Mouse (Mus musculus) common myeloid progenitor, adult 5-6 weeks (primary cell): ENCODE data around the gene Gm867. TPM values are rescaled to one million over a fixed set of nuclear protein-coding genes. Genes with fewer than 3 reads are reported as not detected.
A peak's percentile ranks its signal among the peaks of the same experiment; 100 is the strongest.

Experiments
- ATAC-seq: replicated peaks from 2 replicates; pipeline ENCODE4 v1.8.0; 2016; ENCODE audit warnings: low read depth, mild to moderate bottlenecking, moderate TSS enrichment, inconsistent platforms; ENCODE audit not compliant: poor library complexity, severe bottlenecking
- total RNA-seq: library from RNA; stranded (forward); fragments of 200-1000, 187-1606 nt; gene quantifications from 2 replicates; pipeline ENCODE4 v1.2.3, GENCODE M21; 2017

Gene Gm867
- total RNA-seq, 1 experiment from 2014 or later: not detected

DNA sequence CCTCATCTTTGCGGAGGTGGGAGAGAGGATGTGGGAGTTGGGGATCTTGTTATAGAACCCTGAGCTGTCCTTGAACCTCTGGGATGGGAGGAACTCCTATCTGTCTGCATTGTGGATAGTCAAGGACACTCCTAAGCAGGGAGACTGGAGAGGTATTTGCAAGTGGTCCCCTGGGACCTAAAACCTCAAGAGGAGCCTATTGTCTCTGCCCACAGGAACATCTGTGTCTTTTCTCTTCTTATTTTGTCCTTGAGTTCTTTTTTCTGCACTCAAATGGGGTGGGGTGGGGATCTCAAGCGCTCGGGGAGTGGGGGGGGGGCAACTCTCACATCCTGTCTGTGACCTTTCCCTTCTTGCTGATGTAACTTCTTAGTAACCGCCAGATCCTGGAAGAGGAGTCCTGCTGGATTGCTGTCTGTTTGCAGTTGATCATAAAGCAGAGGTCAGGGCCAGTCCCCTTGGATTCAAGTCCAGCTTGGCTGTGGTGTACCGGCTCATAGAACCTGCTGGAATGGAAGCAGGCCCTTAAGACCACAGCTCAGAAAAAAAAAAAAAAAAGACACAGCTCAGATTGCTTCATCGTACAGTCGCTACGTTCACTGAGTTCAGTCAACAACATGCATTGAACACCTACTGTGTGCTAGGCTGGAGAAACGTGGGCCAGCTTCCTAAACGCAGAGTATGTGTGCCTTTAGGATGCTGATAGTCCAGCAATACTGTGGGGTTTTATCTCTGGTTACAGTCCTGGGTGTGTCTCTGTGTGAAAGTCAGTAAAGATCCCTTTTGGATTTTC is 2.4 kb downstream of the Gm867 start:
- no peak for ATAC-seq

DNA sequence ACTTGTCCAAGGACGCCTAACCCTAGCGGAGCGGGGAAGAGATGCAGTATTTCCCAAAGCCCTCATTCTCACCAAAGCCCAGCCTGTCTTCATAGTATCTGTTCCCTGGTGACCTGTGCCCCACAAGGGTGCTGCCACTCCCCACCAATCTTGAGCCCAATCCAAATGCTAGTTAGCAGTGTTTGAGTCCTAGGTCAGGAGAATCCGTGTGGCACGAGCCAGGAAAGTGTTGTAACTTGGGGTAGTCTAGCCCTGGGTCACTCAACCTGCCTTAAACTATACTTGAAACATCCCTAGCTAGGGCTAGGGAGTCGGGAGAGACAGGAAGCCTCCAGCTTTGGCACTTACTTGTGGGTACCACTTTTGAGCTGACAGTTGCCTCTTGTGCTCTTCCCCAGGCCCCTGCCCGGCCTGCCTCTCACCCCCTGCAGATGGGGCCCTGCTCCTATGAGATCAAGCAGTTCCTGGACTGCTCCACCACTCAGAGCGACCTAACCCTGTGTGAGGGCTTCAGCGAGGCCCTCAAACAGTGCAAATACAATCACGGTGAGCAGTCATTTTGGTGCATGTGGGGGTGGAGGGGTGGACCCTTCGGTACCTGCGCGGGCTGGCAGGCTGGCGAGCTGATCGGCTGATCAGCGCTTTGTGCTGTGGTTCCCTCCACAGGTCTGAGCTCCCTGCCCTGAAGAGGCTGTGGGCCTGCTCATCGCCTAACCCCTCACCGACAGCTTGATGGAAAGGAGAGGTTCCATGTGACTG is 3.4 kb downstream of the Gm867 start:
- ATAC-seq: no peak

DNA sequence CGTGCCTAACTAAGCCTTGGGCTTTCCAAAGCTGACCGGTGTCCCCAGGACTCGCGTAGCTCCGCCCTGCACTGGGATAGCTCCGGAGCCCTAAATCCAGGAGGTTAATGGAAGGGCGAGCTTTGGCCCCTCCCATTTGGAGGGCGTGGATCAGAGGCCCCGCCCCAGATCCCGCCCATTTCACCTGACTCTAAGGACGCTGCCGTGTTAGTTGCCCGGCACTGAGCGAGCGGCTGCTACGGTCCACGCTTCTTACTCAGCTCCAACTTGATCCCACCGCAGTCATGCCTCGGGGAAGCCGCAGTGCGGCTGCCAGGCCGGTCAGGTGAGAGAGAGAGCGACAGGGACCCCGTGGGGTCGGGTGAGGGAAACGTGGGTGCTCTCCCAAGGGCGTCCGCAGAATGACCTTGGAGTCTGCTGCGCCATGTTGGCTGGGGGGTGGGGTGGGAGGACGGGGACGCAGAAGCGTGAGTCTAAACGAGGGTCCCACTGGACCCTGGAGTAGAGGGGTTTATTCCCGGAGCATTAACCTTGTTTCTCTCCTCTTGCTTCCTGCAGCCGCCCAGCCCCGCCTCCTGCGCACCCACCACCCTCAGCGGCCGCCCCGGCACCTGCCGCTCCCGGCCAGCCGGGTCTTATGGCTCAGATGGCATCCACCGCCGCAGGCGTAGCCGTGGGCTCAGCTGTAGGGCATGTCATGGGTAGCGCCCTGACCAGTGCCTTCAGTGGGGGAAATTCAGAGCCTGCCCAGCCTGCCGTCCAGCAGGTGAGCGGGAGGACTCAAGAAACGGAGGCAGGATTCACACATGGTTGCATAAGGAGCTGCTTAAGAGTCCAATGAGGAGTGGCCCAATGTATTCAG is 4.6 kb downstream of the Gm867 start, which contains the start of gene Mmp11:
Gene Mmp11 (minus strand): TSS at position 817 of the 862 bp plus-strand sequence.
- ATAC-seq: peak; percentile 87

DNA sequence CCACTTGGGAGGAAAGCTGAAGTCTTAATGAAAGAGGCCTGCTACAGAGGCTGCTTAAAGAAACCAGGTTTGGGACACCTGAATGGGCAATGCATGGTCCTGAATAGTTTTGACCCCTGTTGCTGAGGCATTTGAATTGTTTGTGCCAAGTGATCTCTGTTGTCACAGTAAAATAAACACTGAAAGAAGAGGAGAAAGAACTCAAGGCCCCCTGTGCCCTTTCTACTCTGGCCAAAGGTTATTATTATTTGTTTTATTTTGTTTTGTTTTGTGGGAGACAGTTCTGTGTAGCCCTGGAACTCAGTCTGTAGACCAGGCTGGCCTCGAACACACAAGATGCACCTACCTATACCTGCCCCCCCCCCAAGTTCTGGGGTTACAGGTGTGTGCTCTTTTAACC is 5.5 kb downstream of the Gm867 start:
- no peak for ATAC-seq

DNA sequence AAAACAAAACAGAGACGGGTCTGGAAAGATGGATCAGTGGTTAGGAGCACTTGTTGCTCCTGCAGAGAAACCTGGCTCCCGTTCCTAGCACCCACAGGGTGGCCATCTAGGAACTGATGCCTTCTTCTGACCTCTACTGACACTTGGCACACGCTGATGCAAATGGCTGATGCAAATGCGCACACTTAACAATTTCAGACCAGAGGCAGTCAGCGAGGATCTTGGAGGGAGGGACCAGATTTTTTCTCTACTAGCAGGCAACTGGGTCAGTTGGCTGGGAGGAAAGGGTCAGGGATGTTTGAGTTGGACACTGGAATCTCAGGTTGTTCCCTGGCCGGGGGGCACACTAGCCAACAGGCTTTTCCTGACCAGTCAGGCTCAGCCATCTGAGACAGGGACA is 7.6 kb downstream of the Gm867 start, which contains the start of gene Chchd10:
Gene Chchd10 (plus strand): TSS at position 240 of the 400 bp plus-strand sequence.
- no peak for ATAC-seq

DNA sequence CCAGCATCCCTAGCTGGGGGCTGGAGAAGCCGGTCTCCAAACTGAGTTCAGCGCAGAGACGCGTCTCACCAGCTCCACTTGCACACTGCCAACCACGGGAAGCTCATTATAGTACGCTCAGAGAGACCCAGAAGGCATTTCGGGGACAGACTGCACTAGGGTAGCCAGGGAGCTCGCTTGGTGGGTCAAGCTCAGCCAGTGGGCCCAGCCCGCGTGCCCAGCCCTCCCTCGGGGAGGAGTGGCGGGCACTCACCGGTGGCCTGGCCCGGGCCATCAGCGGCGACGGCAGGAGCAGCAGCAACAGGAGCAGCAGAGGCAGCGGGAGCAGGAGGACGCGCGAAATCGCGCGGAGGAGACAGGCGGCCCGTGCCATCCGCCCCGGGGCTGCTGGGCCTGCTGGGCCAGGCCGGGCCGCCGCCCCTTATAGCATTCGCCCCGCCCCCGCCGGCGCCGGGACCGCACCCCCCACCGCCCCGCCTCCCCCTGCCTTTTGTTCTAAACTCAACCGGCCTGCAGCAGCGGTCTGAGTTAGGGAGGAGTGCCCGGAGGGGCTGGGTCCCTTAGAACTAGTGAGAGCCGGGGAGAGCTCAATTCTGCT is 8.3 kb downstream of the Gm867 start:
- peak; percentile 36 for ATAC-seq

DNA sequence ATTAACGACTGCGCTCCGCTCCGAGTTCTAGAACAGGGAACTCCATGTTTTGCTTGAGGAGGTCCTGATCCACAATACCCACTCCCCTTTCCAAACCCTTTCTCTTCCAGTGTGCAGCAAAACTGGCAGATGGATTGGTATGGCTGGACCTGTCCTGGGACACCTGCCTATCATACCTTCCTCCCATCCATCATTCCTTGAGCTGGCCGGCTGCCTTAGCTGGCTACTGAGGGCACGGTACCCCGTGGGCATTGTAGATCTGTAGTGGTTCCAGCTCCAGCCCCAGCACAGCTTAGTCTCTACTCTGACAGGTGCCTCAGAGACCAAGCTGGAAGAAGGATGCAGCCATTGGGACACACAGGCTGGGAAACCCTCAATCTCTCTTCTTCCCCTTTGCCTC is 9.2 kb downstream of the Gm867 start:
- no peak for ATAC-seq

DNA sequence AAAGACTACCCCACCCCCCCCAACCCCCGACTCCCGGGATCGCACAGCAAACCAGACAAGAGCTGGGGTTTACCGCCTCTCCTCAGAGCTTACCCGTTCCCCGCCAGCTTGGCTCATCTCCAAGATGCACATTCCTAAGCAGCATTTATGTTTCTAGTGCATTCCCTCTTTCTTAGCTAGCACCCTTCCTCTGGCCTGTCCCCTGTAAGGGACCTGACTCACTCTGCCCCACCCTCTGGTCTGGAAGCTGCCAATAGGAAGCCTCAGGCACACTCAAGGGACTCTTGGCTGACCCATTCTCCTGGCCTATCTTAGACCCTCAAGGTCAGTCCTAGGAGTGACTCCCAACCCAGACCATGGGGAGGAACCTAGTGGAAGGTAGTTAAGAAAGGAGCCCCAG is 10.2 kb downstream of the Gm867 start:
- no peak for ATAC-seq

DNA sequence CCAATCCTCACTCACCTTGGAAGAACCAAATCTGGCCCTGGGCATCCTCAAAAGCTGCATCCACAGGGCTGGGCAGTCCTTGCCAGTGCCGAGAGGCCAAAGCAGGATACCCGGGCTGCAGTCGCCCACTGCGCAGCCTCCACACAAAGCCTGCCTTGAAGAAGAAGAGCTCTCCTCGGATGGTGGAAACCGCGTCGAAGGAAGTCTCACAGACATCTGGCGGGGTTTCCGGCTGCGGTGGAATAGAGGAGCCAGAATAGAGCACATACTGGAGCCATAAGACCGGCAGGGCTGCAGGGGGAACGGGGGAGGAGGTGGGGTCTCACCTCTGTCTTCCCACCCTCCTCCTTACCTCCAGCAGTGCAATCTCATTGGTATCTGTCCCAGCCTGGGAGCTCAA is 14.1 kb downstream of the Gm867 start:
- ATAC-seq: peak; percentile 20; the same call in 1 of the 2 replicates

DNA sequence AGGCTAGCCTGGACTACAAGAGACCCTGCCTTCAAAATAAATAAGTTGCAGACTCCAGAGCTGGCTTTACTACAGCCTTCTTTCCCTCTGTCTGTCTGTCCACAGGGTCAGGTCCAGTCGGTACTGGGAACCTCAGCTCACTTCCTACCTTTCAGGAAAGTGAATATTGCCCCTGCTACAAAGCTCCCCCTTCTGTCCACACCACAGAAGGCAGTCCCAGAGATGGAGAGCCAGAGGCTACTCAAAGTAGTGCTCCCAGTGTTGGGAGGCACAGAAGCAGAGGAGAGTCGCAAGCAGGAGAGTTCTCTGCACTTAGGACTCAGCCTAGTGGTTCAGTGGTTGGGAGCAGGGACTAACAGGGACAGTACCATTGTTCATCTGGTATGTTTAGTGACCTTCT is 16.1 kb downstream of the Gm867 start:
- ATAC-seq: no peak

DNA sequence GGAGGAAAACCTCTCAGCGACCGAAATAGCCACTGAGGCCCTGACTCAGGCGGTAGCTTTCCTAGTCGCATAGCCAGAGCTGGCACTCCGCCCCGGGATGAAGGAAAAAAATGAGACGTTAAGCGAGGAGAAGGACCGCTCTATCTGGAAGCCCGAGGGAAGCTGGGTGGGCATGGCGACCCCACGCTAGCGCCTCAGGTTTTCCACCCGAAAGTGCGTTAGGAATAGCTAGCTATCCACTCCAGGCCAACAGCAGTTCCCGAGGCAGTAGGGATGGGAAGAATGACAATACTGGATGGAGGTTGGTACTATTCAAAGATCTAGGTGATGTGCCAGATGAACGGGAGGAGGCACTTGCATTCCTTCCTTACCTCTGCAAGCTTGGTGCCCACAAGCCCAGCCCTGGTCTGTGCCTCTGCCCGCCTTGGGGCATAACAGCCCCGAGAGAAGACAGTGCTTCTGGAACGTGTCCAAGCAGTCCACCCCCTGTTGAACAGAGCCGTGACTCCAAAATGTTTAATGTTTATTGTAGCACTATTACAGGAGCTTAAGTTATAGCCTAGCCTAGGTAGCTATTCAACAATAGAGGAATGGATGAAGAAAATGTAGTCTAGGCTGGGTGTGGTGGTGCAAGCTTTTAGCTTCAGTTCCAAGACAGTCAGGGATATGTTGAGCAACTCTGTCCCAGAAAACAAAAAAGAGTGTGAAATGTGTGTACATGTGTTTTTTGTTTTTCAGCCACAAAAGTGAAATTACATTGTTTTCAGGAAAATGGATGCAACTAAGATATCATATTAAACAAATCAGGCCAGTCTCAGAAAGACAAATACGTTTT is 18.5 kb downstream of the Gm867 start:
- ATAC-seq: 0 out of 2 replicates have a peak, but pooled peaks have one; percentile 16

DNA sequence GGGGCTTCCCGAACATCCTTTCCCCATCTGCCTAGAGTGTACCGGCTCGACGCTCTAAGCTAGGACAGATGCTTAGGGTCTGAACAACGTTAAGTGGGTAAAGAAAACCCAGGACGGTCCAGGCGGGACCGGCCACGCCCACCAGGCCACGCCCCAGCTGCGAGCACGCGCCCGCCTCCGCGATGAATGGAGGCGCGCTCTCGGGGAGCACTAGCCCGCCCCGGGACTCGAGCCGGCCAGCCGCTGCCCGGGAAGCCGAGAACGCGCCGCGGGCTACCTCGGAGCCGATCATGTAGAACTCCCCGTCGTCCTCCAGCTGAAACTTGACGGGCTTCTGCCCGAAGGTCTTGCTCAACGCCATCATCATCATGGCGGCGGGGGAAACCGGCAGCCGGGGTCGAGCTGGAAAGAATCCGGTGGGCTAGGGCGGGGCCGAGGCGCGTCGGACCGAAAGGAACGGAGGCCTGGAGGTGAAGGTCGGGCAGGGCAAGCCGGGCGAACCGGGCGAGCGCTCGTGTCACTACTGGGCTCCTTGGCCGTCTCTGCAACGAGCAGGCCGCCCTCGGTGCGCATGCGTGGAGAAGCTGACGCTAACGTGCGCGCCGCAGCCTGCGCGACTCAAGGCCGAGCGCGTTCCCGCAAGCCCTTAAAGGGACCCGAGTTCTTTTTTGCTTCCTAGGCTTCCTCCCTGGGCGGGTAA is 19.3 kb downstream of the Gm867 start, which contains the start of gene Smarcb1:
Gene Smarcb1 (minus strand): TSS at position 592 of the 700 bp plus-strand sequence.
- peak; percentile 81 for ATAC-seq

DNA sequence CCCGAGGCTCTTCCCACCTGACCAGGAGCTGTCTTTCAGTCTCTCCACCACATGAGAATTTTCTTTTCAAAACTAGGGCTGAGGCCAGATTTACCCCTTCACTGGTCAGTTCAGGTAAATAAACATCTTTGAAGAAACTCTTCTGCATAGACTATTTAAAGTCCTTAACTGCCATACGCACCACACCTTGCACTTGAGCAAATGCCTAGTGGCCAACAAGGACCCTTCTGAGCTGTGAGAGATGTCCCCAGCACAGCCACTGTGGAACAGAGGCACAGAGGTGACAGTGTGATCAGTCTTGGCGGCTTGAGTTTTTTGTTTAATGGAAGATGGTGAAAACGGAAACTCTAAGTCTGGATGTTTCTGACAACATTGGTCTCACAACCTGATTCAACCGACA is 21.4 kb downstream of the Gm867 start:
- no peak for ATAC-seq

DNA sequence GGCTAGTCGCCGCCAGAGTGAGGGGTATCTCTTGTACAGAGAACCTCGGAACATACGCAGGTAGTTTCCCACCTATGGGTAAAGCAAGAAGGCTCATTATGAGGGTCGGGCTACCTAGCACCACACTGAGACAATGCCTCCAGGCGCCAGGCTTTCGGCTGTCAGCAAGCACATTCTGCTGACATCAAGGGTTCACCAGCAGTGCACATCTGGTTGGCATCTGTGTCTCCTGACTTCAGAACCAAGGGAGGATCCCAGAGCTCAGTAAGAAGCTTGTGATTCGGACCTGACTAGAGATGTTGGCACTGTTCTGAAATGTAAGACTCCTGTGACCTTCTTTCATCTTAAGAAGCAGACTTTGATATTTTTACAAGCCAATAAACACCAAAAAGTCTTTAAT is 23.6 kb downstream of the Gm867 start:
- ATAC-seq: no peak

DNA sequence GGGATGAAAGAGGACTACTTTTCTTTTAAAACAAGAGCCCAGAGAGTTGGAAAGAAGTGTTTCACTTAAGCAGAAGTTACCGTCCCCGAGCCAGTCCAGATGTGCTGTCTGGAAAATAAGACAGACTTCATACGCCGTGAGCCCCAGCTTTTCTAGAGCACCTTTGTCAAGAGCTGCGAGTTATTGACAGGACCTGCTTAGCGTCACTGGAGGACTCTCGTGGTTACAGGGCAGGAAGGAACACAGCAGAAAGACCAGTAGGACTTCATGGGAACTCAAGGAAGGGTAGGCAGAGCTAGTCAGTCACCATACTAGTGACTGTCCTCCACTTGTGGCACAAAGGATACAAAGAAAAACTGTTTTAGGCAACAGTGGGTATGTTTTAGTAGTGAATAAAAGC is 24.9 kb downstream of the Gm867 start:
- ATAC-seq: no peak

DNA sequence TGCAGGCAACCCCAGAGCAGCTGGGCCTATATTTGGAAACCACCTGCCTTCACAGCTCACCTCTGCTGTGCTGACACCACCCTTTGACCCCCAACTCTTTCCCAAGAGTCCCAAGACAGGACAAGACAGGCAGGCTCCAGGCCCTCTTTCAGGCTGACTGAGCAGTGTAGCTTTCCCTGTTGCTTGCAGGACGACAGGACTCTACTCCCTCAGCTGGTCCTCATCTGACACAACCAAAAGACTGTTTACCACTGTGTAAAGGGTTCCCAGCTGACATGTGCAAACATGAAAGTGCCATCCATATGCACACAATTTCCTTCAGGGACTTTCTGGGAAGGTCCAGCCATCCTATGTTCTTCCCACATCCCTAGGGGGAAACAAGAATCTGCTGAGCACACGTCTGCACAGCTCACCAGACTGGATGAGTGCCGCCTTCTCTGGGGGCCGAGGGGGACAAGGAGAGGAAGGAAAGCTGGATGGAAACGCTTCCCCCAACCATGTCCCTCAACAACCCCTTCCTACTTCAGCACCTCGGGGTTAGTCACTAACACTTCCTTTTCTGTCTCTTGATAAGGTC is 27.4 kb downstream of the Gm867 start:
- ATAC-seq: no peak

DNA sequence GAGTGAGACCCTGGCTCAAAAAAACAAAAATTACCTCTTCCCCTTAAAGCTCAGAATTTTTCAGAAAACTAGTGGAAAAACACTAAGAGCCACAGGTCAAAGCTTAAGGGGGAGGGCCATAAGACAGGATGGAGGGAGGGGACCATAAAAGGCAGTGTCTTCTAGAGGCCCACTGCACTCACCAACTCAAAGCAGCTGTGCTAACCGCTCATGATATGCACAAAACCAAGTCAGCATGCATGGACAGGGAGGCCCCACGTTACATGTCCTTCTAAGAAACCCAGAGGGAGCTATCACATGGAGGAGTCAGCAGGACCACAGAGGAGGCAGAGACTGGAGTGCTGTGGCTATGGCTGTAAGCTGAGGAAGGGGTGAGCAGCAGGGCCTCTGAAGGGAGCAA is 29.8 kb downstream of the Gm867 start:
- ATAC-seq: no peak

DNA sequence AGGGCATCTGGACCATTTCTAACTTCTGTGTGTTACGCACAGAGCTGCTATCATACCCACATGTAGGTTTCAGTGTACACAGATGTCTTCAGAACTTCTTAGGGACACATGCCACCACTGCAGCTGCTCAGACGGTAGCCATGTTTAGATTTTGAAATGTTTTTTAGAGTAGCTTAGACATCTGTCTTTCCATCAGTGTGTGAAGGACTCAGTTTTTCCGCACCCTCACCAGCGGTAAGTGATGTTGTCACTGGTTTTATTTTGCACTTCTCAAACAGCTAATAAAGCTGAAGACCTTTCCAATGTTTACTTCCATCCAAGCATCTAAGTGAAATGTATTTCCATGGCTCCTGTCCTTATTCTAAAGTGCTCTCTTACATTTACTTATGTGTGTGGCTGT is 33.6 kb downstream of the Gm867 start:
- no peak for ATAC-seq
